Mouse (Mus musculus) heart, postnatal 0 days (tissue): ENCODE data around the gene Csmd2. TPM values are rescaled to one million over a fixed set of nuclear protein-coding genes. Genes with fewer than 3 reads are reported as not detected.

Experiments
- ATAC-seq: fragments of 200-750 bp; cut with Nextera tagmentation; 2 replicates; pipeline ENCODE4 v1.8.0; 2017; ENCODE audit warnings: low read depth, moderate number of reproducible peaks, moderate library complexity; ENCODE audit not compliant: insufficient read depth
- DNase-seq: peaks from one replicate; pipeline ENCODE4 v3.0.0-alpha.2; 2016; ENCODE audit warnings: low spot score
- H3K27ac ChIP-seq: fragments of 300-500 bp; sonication (generic); 2 replicates; pipeline ENCODE4 v1.5.1; 2014; ENCODE audit warnings: low read depth, mild to moderate bottlenecking
- H3K27me3 ChIP-seq: fragments of 300-500 bp; sonication (generic); 2 replicates; pipeline ENCODE4 v1.6.1; 2014; ENCODE audit warnings: low read length, mixed read lengths; ENCODE audit not compliant: control insufficient read depth, insufficient read depth
- H3K36me3 ChIP-seq: fragments of 300-500 bp; sonication (generic); replicated peaks from 2 replicates; pipeline ENCODE4 v1.6.1; 2014; ENCODE audit warnings: low read length, mixed read lengths; ENCODE audit not compliant: control insufficient read depth, insufficient read depth
- H3K4me1 ChIP-seq: fragments of 300-500 bp; sonication (generic); 2 replicates; pipeline ENCODE4 v1.6.1; 2014; ENCODE audit warnings: antibody characterized with exemption; ENCODE audit not compliant: control insufficient read depth, insufficient read depth
- H3K4me2 ChIP-seq: fragments of 300-500 bp; sonication (generic); 2 replicates; pipeline ENCODE4 v1.6.1; 2014; ENCODE audit warnings: low read depth, mild to moderate bottlenecking, low read length, moderate library complexity
- H3K4me3 ChIP-seq: fragments of 300-500 bp; sonication (generic); 2 replicates; pipeline ENCODE4 v1.5.1; 2014; ENCODE audit warnings: low read depth, low read length
- H3K9ac ChIP-seq: fragments of 300-500 bp; sonication (generic); replicated peaks from 2 replicates; pipeline ENCODE4 v1.6.1; 2014; ENCODE audit warnings: low read depth, low read length, mixed read lengths
- H3K9me3 ChIP-seq: fragments of 300-500 bp; sonication (generic); replicated peaks from 2 replicates; pipeline ENCODE4 v1.6.1; 2016; ENCODE audit warnings: low read length; ENCODE audit not compliant: control insufficient read depth
- CTCF ChIP-seq: IDR thresholded peaks from 2 replicates; pipeline ENCODE4 v1.5.1; 2016; ENCODE audit warnings: antibody characterized with exemption, control low read depth, low read depth
- EP300 ChIP-seq: IDR thresholded peaks from 2 replicates; pipeline ENCODE4 v1.6.1; 2016; ENCODE audit warnings: antibody characterized with exemption, low read depth
- WGBS: fragments of 180-500 bp; shearing (Covaris S2); extraction: QIAGEN DNeasy Blood & Tissue Kit; methylation state at CpG from one replicate; pipeline ENCODE4 v1.1.7; 2014; 5-methylcytosine and 5-hydroxymethylcytosine counted together
- polyA plus RNA-seq: library from polyadenylated mRNA; unstranded; fragments of >200 nt; fragmentation: Nextera tagmentation; extraction: Ambion mirVana; gene quantifications from 2 replicates; pipeline ENCODE4 v1.2.1, GENCODE M21; 2015
- total RNA-seq: library from RNA; depleted of rRNA; stranded (reverse); fragments of >200 nt; gene quantifications from 2 replicates; pipeline ENCODE4 v1.2.3, GENCODE M21; 2014; ENCODE audit warnings: low replicate concordance

Gene Csmd2
- total and polyA plus RNA-seq, 2 experiments from 2014 or later = 0.01 TPM; not detected in 1

GRCm38 (mm10) chr4:128405576-128405975 lies 417.9 kb downstream of the Csmd2 start:
- no peak for TF ChIP-seq CTCF
- TF ChIP-seq EP300 = no peak
- no peak overlapping the region for H3K4me3 ChIP-seq
- no peaks in the 10 kb centered on the region for H3K4me1 ChIP-seq
- no peak for ATAC-seq
- no peaks in the 10 kb centered on the region for H3K9me3 ChIP-seq
- no peak overlapping the region for H3K4me2 ChIP-seq
- no peak overlapping the region for H3K9ac ChIP-seq
- H3K27ac ChIP-seq = no peak overlapping the region
- H3K27me3 ChIP-seq = no peaks in the 10 kb centered on the region
- WGBS = 81% methylated on average over 3 of the region's 3 CpGs
- H3K36me3 ChIP-seq = no peaks in the 10 kb centered on the region
- DNase-seq = no peak

DNA sequence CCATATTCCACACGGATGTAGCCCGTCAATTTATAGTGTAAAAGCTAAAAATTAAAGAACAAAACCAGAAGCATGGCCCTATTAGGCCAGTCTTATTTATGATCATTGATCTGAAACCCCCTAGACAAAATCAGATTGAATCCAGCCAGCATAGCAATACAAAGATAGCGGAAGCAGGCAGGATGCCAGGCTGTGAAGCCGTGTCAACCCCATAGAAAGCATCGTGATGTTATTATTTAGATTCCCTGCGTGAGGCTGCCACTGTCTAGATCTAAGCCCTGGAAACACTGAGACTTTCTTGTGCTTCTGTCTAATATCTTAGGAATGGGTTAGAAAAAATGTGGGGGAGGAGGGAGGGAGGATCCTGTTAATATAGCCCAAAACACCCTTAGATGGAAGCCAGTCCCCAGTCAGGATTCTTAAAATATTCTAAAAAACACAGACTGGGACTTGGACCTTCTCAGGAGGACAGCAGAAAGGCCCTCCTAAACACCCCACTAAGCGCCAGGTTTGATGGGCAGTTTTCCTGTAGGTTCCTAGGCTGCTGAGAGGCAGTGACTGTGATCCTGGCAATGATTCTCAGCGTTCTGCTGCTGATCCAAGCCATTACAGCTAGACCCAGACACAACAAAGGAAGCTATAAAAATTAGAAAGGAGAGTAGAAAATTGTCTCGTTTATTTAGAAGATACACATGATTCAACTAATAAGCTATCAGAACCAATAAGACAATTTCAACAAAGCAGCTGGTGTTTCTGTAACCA lies 419.6 kb downstream of the Csmd2 start:
- H3K9ac ChIP-seq = no peak overlapping the region
- H3K27ac ChIP-seq = no peak overlapping the region
- DNase-seq (no peak), ATAC-seq (no peak)
- TF ChIP-seq CTCF (no peak), EP300 (no peak)
- H3K4me3 ChIP-seq = no peak overlapping the region
- H3K4me2 ChIP-seq = no peak overlapping the region
- WGBS = 69% methylated on average over 9 of the region's 9 CpGs
- H3K9me3 ChIP-seq = no peaks in the 10 kb centered on the region
- no peaks in the 10 kb centered on the region for H3K36me3 ChIP-seq
- H3K27me3 ChIP-seq = no peaks in the 10 kb centered on the region
- H3K4me1 ChIP-seq = no peaks in the 10 kb centered on the region

DNA sequence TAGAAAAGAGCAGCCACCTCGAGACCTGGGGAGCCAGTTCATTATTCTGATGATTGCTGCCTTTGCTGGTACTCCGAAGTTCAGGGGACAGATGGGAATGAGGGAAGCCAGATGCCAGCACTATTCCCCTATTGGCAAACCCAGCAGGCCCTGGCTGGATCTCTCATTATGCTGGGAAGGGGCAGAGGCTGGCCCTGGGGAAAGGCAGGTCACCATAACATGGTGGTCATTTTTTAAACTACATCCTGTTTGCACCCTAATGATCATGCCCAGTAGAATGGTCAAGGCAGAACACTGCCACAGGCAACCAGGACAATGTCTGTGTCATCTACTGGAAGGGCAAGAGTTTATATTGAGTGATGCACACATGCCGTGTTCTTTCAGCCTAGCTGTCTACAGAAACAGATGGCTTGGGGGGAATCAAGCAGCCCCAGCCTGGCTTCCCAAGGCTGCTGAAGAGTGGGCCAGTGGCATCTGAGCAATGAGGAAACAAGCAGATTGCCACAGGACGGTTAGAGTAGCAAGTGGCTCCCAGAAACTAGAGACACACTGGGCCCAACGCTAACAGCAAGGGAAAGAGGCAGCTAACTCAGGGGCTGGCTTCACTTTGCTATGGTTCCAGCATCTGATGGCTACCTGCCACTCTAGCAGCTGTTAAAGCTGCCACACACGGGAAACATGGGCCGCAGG lies 424.4 kb downstream of the Csmd2 start:
- TF ChIP-seq EP300 (no peak), CTCF (no peak)
- Histone ChIP-seq H3K9ac (no peak overlapping the region), H3K4me2 (no peak overlapping the region), H3K4me1 (no peaks in the 10 kb centered on the region), H3K9me3 (no peaks in the 10 kb centered on the region), H3K4me3 (no peak overlapping the region), H3K27ac (no peak overlapping the region), H3K27me3 (no peaks in the 10 kb centered on the region), H3K36me3 (no peaks in the 10 kb centered on the region)
- ATAC-seq (no peak), DNase-seq (no peak)
- WGBS = 74% methylated on average over 7 of the region's 7 CpGs

- Histone ChIP-seq H3K9me3 (no peaks in the 10 kb centered on the region), H3K4me2 (no peak overlapping the region), H3K4me1 (no peaks in the 10 kb centered on the region), H3K27ac (no peak overlapping the region), H3K27me3 (no peaks in the 10 kb centered on the region), H3K36me3 (no peaks in the 10 kb centered on the region), H3K9ac (no peak overlapping the region), H3K4me3 (no peak overlapping the region)
- no peak for TF ChIP-seq CTCF
- no peak for TF ChIP-seq EP300
- ATAC-seq = no peak
- no peak for DNase-seq
- WGBS = 80% methylated on average over 2 of the region's 2 CpGs
Observed at GRCm38 (mm10) chr4:128414741-128415140, 427.1 kb downstream of the Csmd2 start.

DNA sequence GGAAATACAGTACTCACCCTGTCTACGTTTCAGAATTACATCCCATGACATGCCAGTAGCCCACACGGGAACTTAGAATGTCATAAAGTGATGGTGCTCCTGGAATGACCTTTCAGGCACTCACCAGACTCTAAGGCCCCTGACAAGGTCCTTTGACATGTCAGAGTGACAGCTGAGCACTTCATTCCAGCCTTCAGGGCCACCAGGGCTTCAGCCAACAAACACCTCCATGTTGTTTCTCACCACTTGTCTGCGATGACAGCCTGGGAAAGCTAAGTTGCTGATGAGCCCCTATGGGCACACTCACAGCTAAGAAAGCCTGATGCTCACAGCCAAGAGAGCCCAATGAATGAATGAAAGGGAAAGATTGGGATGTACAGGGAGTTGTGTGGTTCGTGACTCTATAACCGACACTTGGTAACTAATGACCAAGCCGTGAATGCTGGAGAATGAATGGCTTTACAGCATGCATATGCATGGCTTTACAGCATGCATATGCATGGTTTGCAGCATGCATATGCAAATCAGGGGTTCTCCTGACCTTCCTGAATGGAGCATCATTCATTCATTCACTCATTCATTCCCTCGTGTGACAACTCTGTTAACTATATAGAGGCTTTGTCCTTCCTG lies 432.4 kb downstream of the Csmd2 start:
- H3K9ac ChIP-seq = no peak overlapping the region
- WGBS = 44% methylated on average over 7 of the region's 7 CpGs

More for the DNA sequence above, 432.4 kb downstream of the Csmd2 start:
- ATAC-seq (no peak), DNase-seq (no peak)
- no peak for TF ChIP-seq EP300
- no peak for TF ChIP-seq CTCF
- no peaks in the 10 kb centered on the region for H3K9me3 ChIP-seq
- no peak overlapping the region for H3K27ac ChIP-seq
- no peaks in the 10 kb centered on the region for H3K27me3 ChIP-seq
- H3K4me3 ChIP-seq = no peak overlapping the region
- no peaks in the 10 kb centered on the region for H3K4me1 ChIP-seq
- no peak overlapping the region for H3K4me2 ChIP-seq
- H3K36me3 ChIP-seq = no peaks in the 10 kb centered on the region
